Mouse (Mus musculus) cortical plate, adult 2 months (tissue): Measurements from ENCODE around the gene Nop58.

Experiments
- CTCF ChIP-seq: fragments of 200-500 bp; IDR thresholded peaks from 2 replicates; pipeline ENCODE4 v1.5.1; 2011; ENCODE audit warnings: mild to moderate bottlenecking, control low read depth, low read length; ENCODE audit not compliant: insufficient read depth; ENCODE audit errors: extremely low read depth
- POLR2A ChIP-seq: fragments of 200-500 bp; IDR thresholded peaks from 2 replicates; pipeline ENCODE4 v1.6.1; 2011; ENCODE audit warnings: mild to moderate bottlenecking, low read length, control low read depth; ENCODE audit not compliant: insufficient read depth; ENCODE audit errors: extremely low read depth

GRCm38 (mm10) chr1:59738768-59739414 lies 54.1 kb downstream of the Nop58 start:
- no peak for TF ChIP-seq POLR2A
- no peak for TF ChIP-seq CTCF
